Mouse (Mus musculus): ENCODE measurements around the gene Lhpp. TPM values are rescaled to one million over a fixed set of nuclear protein-coding genes. Genes with fewer than 3 reads are reported as not detected.

The Lhpp gene
- polyA plus RNA-seq, 1 experiment from 2014 or later = 17.4 TPM

DNA sequence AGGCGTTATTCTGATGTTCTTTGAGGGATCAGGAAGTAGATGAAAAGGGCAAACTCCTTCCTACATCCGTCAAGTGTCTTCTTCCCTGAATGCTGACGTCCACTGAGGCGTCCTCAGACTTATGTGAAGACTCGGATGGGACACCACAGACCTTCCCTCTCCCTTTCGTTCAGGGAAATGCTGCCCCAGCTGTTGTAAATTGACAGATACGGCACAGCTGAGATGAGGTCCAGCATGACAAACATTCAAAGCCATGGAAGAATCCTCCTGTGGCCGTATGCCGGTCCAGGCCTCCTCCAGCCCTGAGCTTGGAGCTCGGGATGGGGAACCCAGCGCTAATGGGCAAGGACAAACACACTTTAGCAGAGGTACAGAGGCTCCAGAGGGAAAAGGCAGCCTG, 139.1 kb downstream of the Lhpp start:
- H3K36me3 ChIP-seq = peaks cover 14% of the 10 kb centered on the region
- H3K4me1 ChIP-seq = peaks cover 31% of the 10 kb centered on the region
- no peak overlapping the region for H3K4me3 ChIP-seq
- H3K27ac ChIP-seq = no peak overlapping the region
- H3K9me3 ChIP-seq = no peaks in the 10 kb centered on the region
- no peaks in the 10 kb centered on the region for H3K27me3 ChIP-seq (ENCODE audit: insufficient read depth, poor library complexity, severe bottlenecking)
- no peak for DNase-seq (ENCODE audit: low spot score)
- 89% methylated on average over 11 of the region's 11 CpGs for WGBS

DNA sequence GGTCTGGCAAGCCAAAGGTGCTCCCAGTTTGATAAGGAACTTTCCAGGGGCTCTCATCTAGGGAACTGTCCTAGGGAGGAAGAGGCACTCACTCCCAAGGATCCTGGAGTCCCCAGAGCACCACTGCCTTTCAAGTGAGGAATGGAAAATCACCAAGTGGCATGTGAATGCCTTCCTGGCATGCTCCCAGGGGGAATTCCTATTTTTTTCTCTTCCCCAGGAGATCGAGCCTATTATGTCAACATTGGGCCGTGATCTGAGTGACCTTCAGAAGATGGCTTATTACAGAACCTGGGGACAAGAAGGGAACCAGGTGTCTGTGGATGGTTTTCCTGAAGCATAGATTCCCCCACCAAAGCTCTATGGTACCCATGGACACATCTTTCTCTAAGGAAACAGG, 141.3 kb downstream of the Lhpp start:
- no peak for DNase-seq (ENCODE audit: low spot score)
- Histone ChIP-seq H3K4me3 (no peak overlapping the region), H3K9me3 (no peaks in the 10 kb centered on the region), H3K27ac (no peak overlapping the region), H3K27me3 (ENCODE audit: insufficient read depth, poor library complexity, severe bottlenecking) (no peaks in the 10 kb centered on the region), H3K36me3 (peaks cover 16% of the 10 kb centered on the region), H3K4me1 (peaks cover 45% of the 10 kb centered on the region)
- WGBS = 46% methylated on average over 2 of the region's 2 CpGs

DNA sequence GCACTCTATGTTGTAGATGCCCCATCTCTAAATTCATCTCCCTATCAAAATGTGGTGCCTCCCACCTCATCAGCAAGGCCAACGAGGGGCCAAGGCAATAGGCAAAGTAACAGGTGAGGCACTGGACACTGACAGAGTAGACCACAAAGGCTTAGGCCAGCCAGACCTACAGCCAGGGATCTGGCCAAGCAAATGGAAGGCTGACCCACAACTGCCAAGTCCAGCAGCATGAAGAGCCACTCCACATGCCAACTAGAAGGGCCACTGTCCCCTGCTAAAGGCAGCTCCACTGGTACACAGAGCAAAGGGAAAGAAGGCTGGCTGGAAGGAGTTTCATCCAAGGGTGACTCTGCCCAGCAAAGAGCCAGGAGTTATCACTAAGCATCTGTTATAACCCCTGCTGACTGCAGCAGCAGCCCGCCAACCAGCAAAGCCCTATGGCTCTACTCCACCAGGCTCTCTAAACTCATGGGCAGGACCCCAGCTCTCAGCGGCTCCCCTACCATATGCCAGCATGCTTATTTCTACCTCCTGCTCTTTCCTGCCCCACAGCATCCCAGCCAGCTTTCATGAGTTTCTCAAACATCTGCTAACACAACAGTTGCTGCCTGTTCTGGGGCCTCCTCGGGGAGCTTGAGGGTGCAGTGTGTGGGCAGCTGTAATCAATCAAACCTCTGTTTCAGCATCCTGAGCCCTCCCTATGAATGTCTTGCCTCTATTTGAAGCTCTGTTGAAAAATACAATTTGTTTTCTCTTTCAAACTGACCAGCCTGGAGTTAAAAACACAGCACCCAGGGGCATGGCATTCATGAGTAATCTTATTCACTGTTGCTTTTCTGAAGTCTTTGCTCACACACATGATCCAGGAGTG, 143.3 kb downstream of the Lhpp start:
- peak overlapping the region; percentile 24; the same call in 1 of the 2 replicates for H3K27ac ChIP-seq
- H3K27me3 ChIP-seq (ENCODE audit: insufficient read depth, poor library complexity, severe bottlenecking) = no peaks in the 10 kb centered on the region
- WGBS = 58% methylated on average over 4 of the region's 4 CpGs
- peaks cover 36% of the 10 kb centered on the region for H3K36me3 ChIP-seq
- H3K4me3 ChIP-seq = no peak overlapping the region
- peaks cover 34% of the 10 kb centered on the region for H3K4me1 ChIP-seq
- DNase-seq (ENCODE audit: low spot score) = no peak
- no peaks in the 10 kb centered on the region for H3K9me3 ChIP-seq

DNA sequence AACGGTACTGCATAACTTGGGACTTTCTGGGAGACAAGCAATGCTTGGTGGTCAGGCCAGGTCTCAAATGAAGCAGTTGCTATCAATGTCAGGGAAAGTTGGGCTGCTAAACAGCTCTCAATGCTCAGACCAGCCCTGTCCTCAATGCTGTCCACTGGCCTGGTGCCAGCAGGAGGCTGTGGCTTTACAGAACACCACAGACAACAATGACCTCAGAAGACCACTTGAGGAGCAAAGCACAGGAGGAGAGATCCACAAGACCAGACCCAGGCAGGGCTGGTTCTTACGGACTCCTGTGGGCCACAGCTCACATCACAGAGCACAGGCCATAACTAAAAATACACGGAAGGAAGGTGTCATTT, 143.9 kb downstream of the Lhpp start:
- DNase-seq (ENCODE audit: low spot score) = no peak
- H3K27me3 ChIP-seq (ENCODE audit: insufficient read depth, poor library complexity, severe bottlenecking) = no peaks in the 10 kb centered on the region
- 51% methylated on average over 3 of the region's 3 CpGs for WGBS
- peaks cover 41% of the 10 kb centered on the region for H3K36me3 ChIP-seq
- H3K9me3 ChIP-seq = no peaks in the 10 kb centered on the region
- no peak overlapping the region for H3K4me3 ChIP-seq
- peaks cover 34% of the 10 kb centered on the region for H3K4me1 ChIP-seq
- peak overlapping the region; percentile 24; the same call in 1 of the 2 replicates for H3K27ac ChIP-seq

Other genes with a start within 250 kb of the Lhpp start
- 148 and 160 TPM in 2 replicates for gene Oat, start 34.2 kb upstream of the Lhpp start, polyA plus RNA-seq (2016; fragmentation: Nextera tagmentation; extraction: Ambion mirVana)
- gene Nkx1-2, start 11.0 kb upstream of the Lhpp start, polyA plus RNA-seq (2016; fragmentation: Nextera tagmentation; extraction: Ambion mirVana) = not detected in 2 replicates
- 17.7 and 18.4 TPM in 2 replicates for gene Fam53b, start 203.2 kb downstream of the Lhpp start, polyA plus RNA-seq (2016; fragmentation: Nextera tagmentation; extraction: Ambion mirVana)
- gene Eef1akmt2, start 242.0 kb downstream of the Lhpp start, polyA plus RNA-seq (2016; fragmentation: Nextera tagmentation; extraction: Ambion mirVana) = 44.1 and 54.1 TPM in 2 replicates
- 26.9 and 28.0 TPM in 2 replicates for gene Abraxas2, start 248.6 kb downstream of the Lhpp start, polyA plus RNA-seq (2016; fragmentation: Nextera tagmentation; extraction: Ambion mirVana)